Mouse (Mus musculus) brain, embryonic 14.5 days (tissue): ENCODE measurements at regions not wholly inside any gene's neighbourhood (a gene's known extent, or its start where the extent isn't known, plus 50 kb on each side); places are given as distances from the start of the nearest gene placed in this dataset.

ENCODE experiments used
- CTCF ChIP-seq: fragments of 200-500 bp; IDR thresholded peaks from 2 replicates; pipeline ENCODE4 v1.5.1; 2012; ENCODE audit warnings: inconsistent platforms, mild to moderate bottlenecking, moderate library complexity, borderline replicate concordance; ENCODE audit not compliant: insufficient read depth, insufficient read length; ENCODE audit errors: extremely low read depth
- POLR2A ChIP-seq: fragments of 200-500 bp; IDR thresholded peaks from 2 replicates; pipeline ENCODE4 v1.6.1; 2012; ENCODE audit warnings: mild to moderate bottlenecking, inconsistent platforms, borderline replicate concordance; ENCODE audit not compliant: poor library complexity, insufficient read depth, insufficient read length, severe bottlenecking; ENCODE audit errors: extremely low read depth

DNA sequence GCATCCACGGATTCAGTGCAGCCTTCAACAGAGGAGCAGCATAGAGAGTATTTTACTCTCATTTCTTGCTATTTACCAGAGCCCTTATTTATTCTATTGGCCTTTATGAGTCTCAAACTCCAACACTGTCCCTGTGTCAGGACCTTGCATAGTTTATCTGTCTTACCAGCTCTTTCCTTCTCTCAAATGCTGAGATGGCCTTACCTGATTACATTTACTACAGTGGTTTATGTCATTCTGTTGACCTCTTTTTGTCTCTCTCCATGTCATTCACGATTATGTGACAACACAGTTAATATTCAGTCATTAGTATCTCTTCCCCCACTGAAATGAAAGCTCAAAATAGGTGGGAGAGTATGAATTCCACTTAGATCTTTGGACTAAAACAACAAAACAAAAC lies 535.7 kb upstream of the Kif18a start:
- TF ChIP-seq CTCF (no peak), POLR2A (no peak)
